Mouse (Mus musculus): Measurements from ENCODE around the gene Adgrb3. TPM values are rescaled to one million over a fixed set of nuclear protein-coding genes. Genes with fewer than 3 reads are reported as not detected.
"Not testable (repeated sequence)": the region's sequence is repeated elsewhere in the genome, so short reads cannot be mapped to it uniquely, and the experiment has no call there.

Adgrb3 gene
- polyA plus RNA-seq, 1 experiment: 54.2 TPM

- no peak for TF ChIP-seq CTCF (IDR thresholded peaks at IDR 0.05; ENCODE audit: extremely low read depth, insufficient read depth, low read length)
- TF ChIP-seq POLR2A (IDR thresholded peaks at IDR 0.05; ENCODE audit: extremely low read depth, insufficient read depth, low read length): no peak
- no peak overlapping the region for H3K4me3 ChIP-seq (ENCODE audit: insufficient read depth, low read length)
- peaks cover 2% of the 10 kb centered on the region; the same call in 1 of the 2 replicates for H3K4me1 ChIP-seq (ENCODE audit: control insufficient read depth, insufficient read depth, low read length)
- H3K27ac ChIP-seq (ENCODE audit: insufficient read depth, low read length): no peak overlapping the region
These were observed 796.1 kb downstream of the Adgrb3 start for GRCm38 (mm10) chr1:25033155-25034095.

GRCm38 (mm10) chr1:25023156-25023555 is 806.4 kb downstream of the Adgrb3 start:
- Histone ChIP-seq H3K4me3 (ENCODE audit: insufficient read depth, low read length) (no peak overlapping the region), H3K27ac (ENCODE audit: insufficient read depth, low read length) (no peak overlapping the region), H3K4me1 (ENCODE audit: control insufficient read depth, insufficient read depth, low read length) (no peaks in the 10 kb centered on the region)
- TF ChIP-seq POLR2A (IDR thresholded peaks at IDR 0.05; ENCODE audit: extremely low read depth, insufficient read depth, low read length): no peak
- TF ChIP-seq CTCF (IDR thresholded peaks at IDR 0.05; ENCODE audit: extremely low read depth, insufficient read depth, low read length): no peak

- H3K4me3 ChIP-seq (ENCODE audit: insufficient read depth, low read length); H3K27ac ChIP-seq (ENCODE audit: insufficient read depth, low read length); H3K4me1 ChIP-seq (ENCODE audit: control insufficient read depth, insufficient read depth, low read length): not testable (repeated sequence)
These were observed 811.7 kb downstream of the Adgrb3 start for GRCm38 (mm10) chr1:25017851-25018250.

All from cortical plate, adult 2 months (tissue).